Mouse (Mus musculus) ES-E14 (cell line): ENCODE data around the gene Smurf2. TPM values are rescaled to one million over a fixed set of nuclear protein-coding genes. Genes with fewer than 3 reads are reported as not detected.
A peak's percentile ranks its signal among the peaks of the same experiment; 100 is the strongest.

Source experiments
- DNase-seq: peaks from one replicate; pipeline ENCODE4 v3.0.0-alpha.2; 2013; ENCODE audit warnings: low read depth, low spot score
- H3K27ac ChIP-seq: 2 replicates; pipeline ENCODE4 v1.5.1; 2012; ENCODE audit warnings: low read depth, mild to moderate bottlenecking, low read length, moderate library complexity, mixed read lengths; ENCODE audit not compliant: poor library complexity, insufficient read depth, severe bottlenecking
- H3K36me3 ChIP-seq: 2 replicates; pipeline ENCODE4 v1.6.1; 2012; ENCODE audit warnings: mild to moderate bottlenecking, low read length, moderate library complexity, mixed read lengths; ENCODE audit not compliant: control insufficient read depth, poor library complexity, insufficient read depth, severe bottlenecking
- H3K4me1 ChIP-seq, 2 experiments: fragments of 150-350 bp in 1 of 2; sonication (generic) in 1 of 2; 2 replicates each; pipeline ENCODE4 v1.6.1; 2012; ENCODE audit warnings: low read length in 2 of 2, mild to moderate bottlenecking in 1 of 2, mixed read lengths in 1 of 2; ENCODE audit not compliant: control insufficient read depth in 2 of 2, insufficient read depth in 2 of 2, poor library complexity in 1 of 2
- H3K4me3 ChIP-seq, 2 experiments: fragments of 150-350 bp in 1 of 2; sonication (generic) in 1 of 2; 2 replicates each; pipeline ENCODE4 v1.5.1; 2012; ENCODE audit warnings: low read length in 2 of 2, low read depth in 1 of 2, mild to moderate bottlenecking in 1 of 2, mixed read lengths in 1 of 2; ENCODE audit not compliant: insufficient read depth in 1 of 2, poor library complexity in 1 of 2, severe bottlenecking in 1 of 2
- H3K9ac ChIP-seq: 2 replicates; pipeline ENCODE4 v1.6.1; 2012; ENCODE audit warnings: low read depth, mild to moderate bottlenecking, low read length, mixed read lengths; ENCODE audit not compliant: poor library complexity, insufficient read depth, severe bottlenecking
- H3K9me3 ChIP-seq: fragments of 150-350 bp; sonication (generic); 2 replicates; pipeline ENCODE4 v1.6.1; 2012; ENCODE audit warnings: low read depth, mild to moderate bottlenecking, low read length; ENCODE audit not compliant: control insufficient read depth, insufficient read depth
- CHD2 ChIP-seq: IDR thresholded peaks from 2 replicates; pipeline ENCODE4 v1.6.1; 2014; ENCODE audit warnings: mild to moderate bottlenecking, low read depth, low read length, inconsistent platforms
- HCFC1 ChIP-seq: IDR thresholded peaks from 2 replicates; pipeline ENCODE4 v1.6.1; 2012; ENCODE audit warnings: low read length, inconsistent platforms, borderline replicate concordance; ENCODE audit not compliant: insufficient read depth
- MAFK ChIP-seq: IDR thresholded peaks from 2 replicates; pipeline ENCODE4 v1.6.1; 2014; ENCODE audit warnings: mild to moderate bottlenecking, low read depth, low read length, inconsistent platforms; ENCODE audit not compliant: insufficient read depth
- ZC3H11A ChIP-seq: IDR thresholded peaks from 2 replicates; pipeline ENCODE4 v1.6.1; 2012; ENCODE audit warnings: low read depth, mild to moderate bottlenecking, inconsistent platforms, low read length, borderline replicate concordance
- ZNF384 ChIP-seq: IDR thresholded peaks from 2 replicates; pipeline ENCODE4 v1.6.1; 2012; ENCODE audit warnings: low read depth, low read length, inconsistent platforms
- in situ Hi-C, 2 experiments: fragments of 600-800 bp; cut with MboI; formaldehyde crosslinking; loops; one replicate each; pipeline ENCODE4 v1.15.1; 2025; ENCODE audit warnings: low sequenced_read_pairs in 2 of 2, inconsistent platforms in 1 of 2; ENCODE audit not compliant: unreplicated experiment in 2 of 2
- total RNA-seq: library from RNA; depleted of rRNA; stranded (reverse); fragments of 300-350 nt; gene quantifications from 2 replicates; pipeline ENCODE4 v1.2.3, GENCODE M21; 2012

The Smurf2 gene
- total RNA-seq, 1 experiment: 25.3 TPM

- Histone ChIP-seq H3K9ac (peak within 1 kb of the TSS; percentile 72), H3K27ac (peak within 1 kb of the TSS; percentile 50), H3K4me1 (no peaks in the 10 kb centered on the region), H3K4me3 (peak within 1 kb of the TSS; percentile 65 to 71), H3K36me3 (peaks cover 46% of the 10 kb centered on the region), H3K9me3 (no peaks in the 10 kb centered on the region)
- DNase-seq: peak; percentile 87
- TF ChIP-seq HCFC1: peak; percentile 68
- TF ChIP-seq ZC3H11A: no peak
- peak; percentile 88; the same call in 1 of the 2 replicates for TF ChIP-seq ZNF384
- TF ChIP-seq MAFK: no peak
- no peak; the same call in 1 of the 2 replicates for TF ChIP-seq CHD2
- in situ Hi-C loops: loop anchor here in 1 of 2 experiments (10.0 kb wide), 1 partner anchor 365 kb away; no protein-coding TSS in a partner anchor
These were observed 141.0 kb downstream of the Smurf2 start, which contains the start of gene Polg2 for GRCm38 (mm10) chr11:106779388-106780088. Gene Polg2 (minus strand): TSS chr11:106779537.

GRCm38 (mm10) chr11:106778589-106779387 is 141.7 kb downstream of the Smurf2 start:
- no peak for TF ChIP-seq CHD2
- TF ChIP-seq ZNF384: peak; percentile 83
- Histone ChIP-seq H3K27ac (peak overlapping the region; percentile 37), H3K4me3 (peak overlapping the region; percentile 65 to 71), H3K36me3 (peaks cover 42% of the 10 kb centered on the region), H3K9me3 (no peaks in the 10 kb centered on the region), H3K9ac (peak overlapping the region; percentile 72), H3K4me1 (no peaks in the 10 kb centered on the region)
- in situ Hi-C loops: loop anchor here in 1 of 2 experiments (10.0 kb wide), 1 partner anchor 364 kb away; no protein-coding TSS in a partner anchor
- no peak for DNase-seq

GRCm38 (mm10) chr11:106778132-106778531 is 142.4 kb downstream of the Smurf2 start:
- H3K4me3 ChIP-seq: no peak overlapping the region; a peak in 1 of 4 replicates
- no peak for DNase-seq
- no peak overlapping the region for H3K9ac ChIP-seq
- H3K4me1 ChIP-seq: no peaks in the 10 kb centered on the region
- H3K36me3 ChIP-seq: peaks cover 40% of the 10 kb centered on the region
- in situ Hi-C loops: loop anchor here in 1 of 2 experiments (10.0 kb wide), 1 partner anchor 363 kb away; no protein-coding TSS in a partner anchor
- H3K9me3 ChIP-seq: no peaks in the 10 kb centered on the region
- no peak overlapping the region for H3K27ac ChIP-seq
- TF ChIP-seq MAFK (no peak), CHD2 (no peak), ZC3H11A (no peak), ZNF384 (no peak), HCFC1 (no peak)

GRCm38 (mm10) chr11:106777395-106777794 is 143.1 kb downstream of the Smurf2 start:
- in situ Hi-C loops: loop anchor here in 1 of 2 experiments (10.0 kb wide), 1 partner anchor 363 kb away; no protein-coding TSS in a partner anchor
- no peak overlapping the region for H3K27ac ChIP-seq
- H3K4me1 ChIP-seq: no peaks in the 10 kb centered on the region
- H3K9me3 ChIP-seq: no peaks in the 10 kb centered on the region
- peaks cover 37% of the 10 kb centered on the region for H3K36me3 ChIP-seq
- DNase-seq: no peak
- no peak overlapping the region for H3K9ac ChIP-seq
- no peak overlapping the region for H3K4me3 ChIP-seq
- TF ChIP-seq ZNF384 (no peak), CHD2 (no peak), ZC3H11A (no peak), MAFK (no peak), HCFC1 (no peak)
